Mouse (Mus musculus): ENCODE results near the gene Slc16a13.

Gene Slc16a13

DNA sequence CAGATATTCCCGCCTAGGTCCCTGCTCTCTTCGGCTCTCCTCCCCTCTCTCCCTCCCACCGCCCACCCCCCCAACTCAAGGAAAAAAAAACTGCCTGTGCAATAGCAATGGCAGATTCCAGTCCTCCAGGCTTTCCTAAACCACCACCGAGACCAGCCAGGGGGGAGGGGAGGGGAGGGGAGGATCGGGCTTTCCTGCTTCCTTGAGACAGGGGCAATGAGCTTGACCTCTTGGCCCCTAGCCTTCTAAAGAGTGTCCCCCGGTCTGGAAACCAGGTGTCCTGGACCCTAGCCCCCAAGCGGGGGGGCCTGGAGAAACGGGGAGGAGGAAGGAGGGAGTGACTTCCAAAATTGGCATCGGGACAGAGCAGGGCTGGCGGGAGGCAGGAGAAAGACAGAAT, 11.7 kb upstream of the Slc16a13 start:
- DNase-seq (ENCODE audit: low spot score in 2 of 2), result no peak

DNA sequence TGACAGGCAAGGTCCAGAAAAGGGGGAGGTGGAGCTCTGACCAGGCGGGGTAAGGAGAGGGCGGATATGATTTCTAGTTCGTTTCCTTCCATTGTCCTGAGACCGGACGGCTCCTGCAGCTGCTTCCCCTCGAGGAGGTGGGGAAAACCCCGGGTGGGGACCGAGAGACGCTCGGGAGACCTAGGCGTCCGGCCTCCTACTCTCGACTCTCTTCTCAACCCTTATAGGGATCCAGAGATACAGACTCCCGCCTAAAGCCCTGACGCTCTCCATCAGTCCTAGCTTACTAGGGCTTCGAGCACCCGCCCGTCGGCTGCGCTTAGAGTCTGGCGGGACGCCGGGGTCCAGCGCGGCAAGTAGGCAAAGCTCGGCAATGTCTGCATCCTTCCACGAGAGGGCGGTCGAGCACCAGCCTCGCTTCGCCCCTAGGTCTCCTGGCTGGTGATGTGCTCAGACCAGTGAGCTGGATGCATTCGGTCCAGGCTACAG, 9.4 kb upstream of the Slc16a13 start:
- no peak for DNase-seq (ENCODE audit: low spot score in 2 of 2)

DNA sequence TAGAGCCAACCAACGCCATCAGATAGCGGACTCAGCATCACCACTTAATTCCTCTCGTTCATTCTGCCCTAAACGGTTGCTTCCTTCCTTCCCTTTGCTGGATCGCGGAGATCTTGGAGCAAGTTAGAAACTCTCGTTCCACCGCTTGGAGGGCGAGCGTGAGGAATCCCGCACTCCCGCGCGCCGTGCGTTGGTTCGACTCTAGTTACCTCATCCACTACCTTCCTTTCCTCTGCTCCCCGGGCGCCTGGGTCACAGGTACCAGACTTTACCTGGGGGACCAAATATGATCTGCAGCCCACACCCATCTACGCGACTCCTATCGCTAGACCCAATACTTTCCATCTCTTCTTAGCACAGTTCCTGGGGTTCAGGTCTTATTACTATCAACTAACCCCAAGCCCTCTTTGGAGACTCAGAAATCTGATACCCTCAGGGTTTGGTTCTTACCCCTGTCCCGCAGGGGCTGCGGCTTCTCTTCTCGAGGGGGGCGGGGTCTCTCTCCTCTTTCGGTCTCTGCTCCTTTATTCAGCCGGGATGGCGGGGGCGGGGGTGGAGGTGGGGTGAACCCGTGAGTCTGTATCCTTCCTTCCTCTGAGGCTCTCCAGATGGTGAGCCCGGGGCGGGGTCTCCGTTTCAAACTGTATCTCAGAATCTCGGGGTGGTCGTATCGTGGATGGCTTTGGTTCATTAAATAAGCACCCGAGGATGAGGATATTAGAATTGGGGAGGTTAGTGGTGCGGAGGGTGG, 8.6 kb upstream of the Slc16a13 start, which contains the start of gene Bcl6b:
Gene Bcl6b, minus strand, starts transcription at position 539 of the 751 bp plus-strand sequence.
- no peak for DNase-seq (ENCODE audit: low spot score in 2 of 2)

DNA sequence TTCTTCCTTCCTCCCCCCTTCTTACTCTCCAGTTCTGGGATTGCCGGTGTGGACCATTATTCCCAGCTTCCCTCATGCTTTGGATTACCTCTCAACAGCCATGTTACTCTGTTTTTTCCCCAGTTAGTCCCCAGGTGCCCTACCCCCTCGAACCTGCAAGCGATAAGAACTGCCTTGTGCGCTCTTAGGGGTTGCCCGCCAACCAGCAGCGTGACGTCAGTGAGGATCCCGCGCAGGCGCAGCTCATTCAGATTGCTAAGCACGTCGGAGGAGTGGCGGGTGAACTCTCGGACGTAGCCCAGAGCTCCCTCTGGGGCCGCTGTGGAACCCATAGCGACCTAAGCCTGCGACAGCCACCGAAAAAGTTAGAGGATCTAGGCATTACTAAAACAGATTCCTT, 8.0 kb upstream of the Slc16a13 start:
- DNase-seq (ENCODE audit: low spot score in 2 of 2), result no peak

DNA sequence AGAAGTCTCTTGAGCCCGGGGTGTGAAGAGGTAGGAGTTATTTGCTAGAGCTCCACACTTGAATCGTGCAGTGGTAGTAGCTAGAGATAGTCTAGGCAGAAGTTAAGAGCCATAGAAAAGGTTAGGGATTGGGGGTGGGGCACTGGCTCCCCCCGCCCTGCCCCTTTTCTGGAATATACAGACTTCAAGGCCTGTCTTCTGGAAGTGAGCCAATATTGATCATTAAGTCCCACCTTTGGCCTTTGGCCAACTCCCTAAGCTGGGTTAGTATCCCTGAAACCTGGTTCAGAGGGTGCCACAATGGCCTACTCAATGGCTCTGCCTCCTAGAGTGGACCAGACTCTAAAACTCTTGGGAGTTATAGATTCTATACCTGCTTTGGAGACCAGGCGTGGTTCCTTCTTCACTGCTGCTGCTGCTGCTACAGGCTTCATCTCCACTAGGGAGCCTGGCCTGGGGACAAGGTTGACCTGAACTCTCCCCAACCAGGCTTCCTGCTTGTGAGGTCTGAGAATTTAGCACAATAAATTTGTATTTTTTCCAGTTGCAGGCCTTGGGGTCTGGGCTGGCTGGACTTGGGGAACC, 6.9 kb upstream of the Slc16a13 start:
- no peak for DNase-seq (ENCODE audit: low spot score in 2 of 2)

DNA sequence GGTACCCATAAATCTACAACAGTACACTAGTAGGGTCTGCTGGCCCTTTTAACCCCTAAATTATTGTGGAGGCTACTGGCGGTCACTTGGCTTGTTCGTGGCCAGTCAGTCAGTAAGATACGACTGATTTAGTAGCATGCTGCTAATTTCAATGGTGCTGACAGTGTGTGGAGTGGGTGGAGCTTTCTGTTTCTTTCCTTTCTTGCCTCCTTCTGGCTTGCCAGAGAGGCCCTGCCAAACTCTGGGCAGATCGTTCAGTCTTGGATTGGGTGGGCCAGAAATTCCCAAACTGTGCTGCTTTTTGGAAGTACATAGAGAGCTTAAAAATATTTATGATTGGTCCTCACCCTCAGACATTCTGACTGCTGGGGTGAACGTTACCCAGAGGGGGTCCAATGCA, 6.3 kb upstream of the Slc16a13 start:
- no peak for DNase-seq (ENCODE audit: low spot score in 2 of 2)

DNA sequence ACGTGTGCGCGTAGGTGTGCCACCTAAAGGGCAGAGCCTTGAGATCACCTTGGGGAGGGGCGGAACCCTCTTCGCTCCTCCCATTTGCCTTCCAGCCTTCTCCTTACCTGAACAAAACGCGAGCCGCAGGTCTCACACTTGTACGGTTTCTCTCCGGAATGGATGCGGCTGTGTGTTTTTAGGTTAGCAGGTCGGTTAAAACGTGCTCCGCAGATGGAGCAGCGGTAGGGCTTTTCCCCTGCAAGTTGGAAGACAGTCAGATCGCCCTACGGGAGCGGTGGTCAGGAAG, 5.7 kb upstream of the Slc16a13 start:
- DNase-seq (ENCODE audit: low spot score in 2 of 2), result no peak

DNA sequence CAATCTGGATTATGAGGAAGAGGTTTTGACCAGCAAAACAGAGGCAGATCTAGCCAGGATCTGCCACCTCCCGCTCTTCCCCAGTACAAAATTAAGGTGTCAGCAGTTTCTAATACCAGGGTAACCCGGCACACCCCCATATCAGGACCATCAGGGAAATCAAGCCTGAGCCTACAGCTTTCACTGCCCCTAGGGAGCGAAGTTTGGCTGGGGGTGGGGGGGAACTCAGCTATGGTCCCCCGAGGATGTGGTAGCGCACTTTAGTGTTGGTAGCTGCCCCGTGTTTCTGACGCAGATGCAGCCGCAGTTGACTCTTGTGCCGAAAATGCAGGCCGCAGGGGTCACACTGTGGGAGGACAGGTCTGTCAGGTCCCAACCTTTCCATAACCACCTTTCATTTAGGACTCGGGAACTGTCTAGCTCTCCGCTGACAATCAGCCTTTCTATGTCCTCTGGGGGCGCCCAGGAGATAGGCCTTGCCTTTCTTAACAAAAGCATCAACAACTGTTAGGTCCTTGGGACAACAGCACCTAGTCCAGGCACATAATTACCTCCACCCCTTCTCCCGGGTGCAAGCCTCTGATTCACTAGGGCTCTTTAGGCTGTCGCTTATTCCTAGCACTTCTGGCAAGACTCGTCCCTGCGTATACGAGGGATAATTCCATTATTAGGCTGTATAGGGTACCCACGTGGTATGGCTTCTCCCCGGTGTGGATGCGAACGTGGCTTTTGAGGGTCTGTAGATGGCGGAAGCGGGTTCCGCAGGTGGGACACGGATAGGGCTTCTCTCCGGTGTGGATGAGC, 5.1 kb upstream of the Slc16a13 start:
- DNase-seq (ENCODE audit: low spot score in 2 of 2), result no peak

DNA sequence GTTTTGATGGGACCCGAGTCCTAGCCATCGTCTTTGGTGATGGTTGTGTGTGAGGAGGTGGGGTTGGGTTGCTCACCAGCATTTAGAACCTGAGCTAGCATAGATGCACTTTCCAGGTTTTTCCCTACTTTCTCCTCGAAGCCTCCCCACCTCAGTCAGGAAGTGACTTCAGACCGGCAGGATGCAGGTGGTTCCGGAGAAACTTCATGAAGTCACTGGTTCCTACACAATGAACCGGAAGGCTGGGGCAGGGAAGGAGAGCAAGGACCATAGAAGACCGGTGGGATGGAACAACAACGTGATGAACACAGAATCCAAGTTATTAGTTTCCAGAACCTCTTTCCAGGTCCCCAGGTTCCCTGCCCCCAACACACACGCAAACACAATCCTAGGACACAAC, 2.9 kb upstream of the Slc16a13 start:
- no peak for DNase-seq (ENCODE audit: low spot score in 2 of 2)

DNA sequence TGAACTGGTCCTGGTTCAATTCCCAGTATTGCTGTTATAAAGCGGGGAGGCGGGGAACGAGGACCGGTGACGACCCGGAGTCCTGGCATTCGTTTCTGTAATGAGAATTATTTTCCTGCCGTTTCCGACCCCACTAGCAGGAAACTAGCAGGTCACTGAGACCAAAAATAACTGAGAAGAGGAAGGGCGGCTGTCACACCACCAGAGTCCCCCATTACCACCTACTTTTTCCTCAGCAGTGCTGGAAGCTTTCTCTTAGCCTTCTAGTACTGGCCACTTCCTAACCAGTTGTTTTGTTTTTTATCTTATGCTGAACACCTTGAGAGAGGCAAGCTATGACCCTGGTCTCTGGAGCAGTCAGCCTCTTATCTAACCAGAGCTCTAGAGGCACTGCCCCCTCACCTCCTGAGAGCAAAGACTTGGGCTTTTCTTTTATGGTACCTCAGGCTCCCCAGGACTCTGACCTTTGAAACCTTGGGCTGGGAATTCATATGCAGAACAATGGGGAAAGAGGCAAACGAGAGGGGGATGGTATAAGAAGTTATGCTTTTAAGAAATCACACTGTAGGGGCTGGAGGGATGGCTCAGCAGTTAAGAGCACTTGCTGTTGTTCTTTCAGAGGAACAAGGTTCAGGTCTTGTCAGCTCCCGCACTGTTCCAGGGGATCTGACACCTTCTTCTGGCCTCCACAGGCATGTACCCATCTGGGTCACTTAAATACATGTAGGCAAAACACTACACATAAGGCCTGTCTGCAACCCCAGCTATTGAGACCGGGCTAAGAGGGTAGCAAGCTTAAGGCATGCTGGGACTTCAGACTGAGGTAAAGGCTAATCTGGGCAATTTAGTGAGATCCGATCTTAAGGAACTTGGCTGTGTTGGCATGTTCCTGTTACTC, 988 bp upstream of the Slc16a13 start:
- no peak for DNase-seq (ENCODE audit: low spot score in 2 of 2)

DNA sequence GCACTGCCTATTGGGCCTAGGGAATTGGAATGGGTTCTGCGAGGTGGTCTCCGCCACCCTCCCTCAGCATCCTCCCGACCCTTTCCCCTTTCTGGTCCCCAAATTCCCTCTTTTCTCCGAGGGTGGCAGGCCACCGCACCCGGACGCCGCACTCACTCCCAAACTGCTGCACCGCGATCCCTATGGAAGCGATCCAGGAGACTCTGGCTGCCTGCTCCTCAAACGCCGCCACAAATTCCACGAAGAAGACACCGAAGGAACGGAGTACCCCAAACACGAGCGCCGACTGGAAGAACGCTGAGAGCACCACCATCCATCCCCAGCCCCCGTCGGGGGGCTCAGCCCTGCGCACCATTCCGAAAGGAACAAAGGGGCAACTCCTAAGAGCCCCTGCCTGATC, 541 bp downstream of the Slc16a13 start:
- DNase-seq (ENCODE audit: low spot score in 2 of 2), result no peak

DNA sequence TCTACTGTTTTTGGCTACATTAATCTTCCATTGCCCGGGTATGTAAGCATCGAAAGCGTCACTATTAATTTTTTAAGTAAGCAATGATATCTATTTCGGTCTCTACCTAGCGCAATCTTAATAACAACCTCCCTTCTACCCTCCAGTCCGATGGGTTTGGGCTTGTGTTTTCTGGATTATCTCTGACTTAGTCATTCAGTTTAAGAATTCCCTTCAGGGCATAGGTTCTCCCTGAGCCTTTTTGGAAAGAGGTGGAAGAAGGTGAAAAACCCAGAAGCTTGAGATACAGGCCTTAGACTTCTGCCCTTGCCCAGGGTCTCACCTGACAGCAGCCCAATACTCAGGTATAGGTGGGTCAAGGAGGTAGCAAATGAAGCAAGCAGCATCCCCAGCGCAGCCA, 991 bp downstream of the Slc16a13 start:
- DNase-seq (ENCODE audit: low spot score in 2 of 2), result no peak

DNA sequence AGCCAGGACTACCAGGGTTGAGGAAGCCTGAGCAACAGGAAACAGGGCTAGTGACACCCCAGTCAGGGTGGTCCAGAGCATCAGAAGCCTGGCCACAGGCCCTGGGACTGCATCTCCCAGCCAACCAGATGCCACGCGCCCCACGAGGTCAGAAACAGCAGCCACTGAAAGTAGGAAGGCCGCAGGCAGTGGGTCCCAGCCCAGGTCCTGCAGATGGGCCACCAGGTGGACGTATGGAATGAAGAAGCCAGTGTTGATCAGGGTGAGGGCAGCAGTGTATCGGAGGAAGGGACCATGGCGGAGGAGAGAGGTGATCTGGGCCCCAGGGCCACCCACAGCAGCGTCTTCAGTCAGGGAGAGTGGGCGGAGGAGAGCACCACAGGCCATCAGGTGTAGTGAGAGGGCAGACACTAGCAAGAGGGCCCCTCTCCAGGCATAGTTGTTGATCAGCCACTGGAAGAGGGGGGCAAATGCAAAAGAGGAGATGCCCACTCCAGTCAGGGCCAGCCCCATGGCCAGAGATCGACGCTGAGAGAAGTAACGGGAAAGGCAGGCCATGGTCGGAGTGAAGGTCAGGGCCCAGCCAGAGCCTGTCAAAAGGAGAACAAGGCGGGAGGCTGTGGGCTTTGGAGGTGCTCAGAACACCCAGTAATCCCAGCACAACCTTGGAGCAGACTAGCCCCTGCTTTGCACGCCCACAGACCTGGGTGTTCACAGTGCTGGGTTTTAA, 2.0 kb downstream of the Slc16a13 start:
- DNase-seq (ENCODE audit: low spot score in 2 of 2), result no peak

DNA sequence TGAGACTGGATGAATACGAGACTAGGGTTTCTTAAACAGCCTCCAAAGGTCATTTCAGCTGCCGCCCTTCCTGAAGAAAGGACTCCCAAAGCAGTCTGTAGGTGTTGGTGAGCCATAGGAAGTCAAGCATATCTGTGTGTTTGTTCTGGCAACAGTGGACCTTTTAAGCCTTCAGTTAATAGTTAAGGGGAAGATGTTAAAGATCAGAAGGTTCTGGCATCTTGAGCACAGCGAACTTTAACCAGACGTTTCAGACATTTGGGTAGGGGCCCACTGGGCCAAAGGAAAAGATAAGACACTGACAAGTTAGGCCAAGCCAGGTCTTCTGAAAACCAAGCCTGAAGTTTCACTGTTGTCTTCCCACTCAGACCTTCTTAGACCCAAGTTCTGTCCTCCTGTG, 2.8 kb downstream of the Slc16a13 start:
- DNase-seq (ENCODE audit: low spot score in 2 of 2), result no peak

DNA sequence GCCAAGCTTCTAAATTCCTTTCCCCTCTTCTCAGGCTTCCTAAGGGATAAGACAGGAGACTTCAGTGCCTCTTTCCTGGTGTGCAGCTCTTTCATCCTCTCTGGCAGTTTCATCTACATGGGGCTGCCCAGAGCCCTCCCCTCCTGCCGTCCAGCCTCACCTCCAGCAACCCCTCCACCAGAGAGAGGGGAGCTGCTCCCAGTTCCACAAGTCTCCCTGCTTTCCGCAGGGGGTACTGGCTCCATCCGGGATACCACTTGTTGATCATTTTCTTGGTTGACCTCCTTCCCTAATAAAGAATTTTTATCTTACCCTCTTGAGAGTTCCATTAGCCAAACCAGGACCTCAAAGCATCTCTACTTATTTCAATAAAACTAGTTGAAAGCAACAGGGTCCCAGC, 4.8 kb downstream of the Slc16a13 start:
- no peak for DNase-seq (ENCODE audit: low spot score in 2 of 2)

DNA sequence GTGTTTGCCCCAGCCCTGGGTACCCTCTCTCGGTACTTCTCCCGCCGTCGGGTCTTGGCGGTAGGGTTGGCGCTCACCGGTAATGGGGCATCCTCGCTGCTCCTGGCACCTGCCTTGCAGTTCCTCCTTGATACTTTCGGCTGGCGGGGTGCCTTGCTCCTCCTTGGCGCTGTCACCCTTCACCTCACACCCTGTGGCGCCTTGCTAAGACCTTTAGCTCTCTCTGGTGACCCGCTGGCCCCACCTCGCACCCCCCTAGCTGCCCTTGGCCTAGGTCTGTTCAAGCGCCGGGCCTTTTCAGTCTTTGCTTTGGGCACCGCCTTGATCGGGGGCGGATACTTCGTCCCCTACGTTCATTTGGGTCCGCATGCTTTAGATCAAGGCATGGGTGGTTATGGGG, 5.6 kb downstream of the Slc16a13 start:
- no peak for DNase-seq (ENCODE audit: low spot score in 2 of 2)

DNA sequence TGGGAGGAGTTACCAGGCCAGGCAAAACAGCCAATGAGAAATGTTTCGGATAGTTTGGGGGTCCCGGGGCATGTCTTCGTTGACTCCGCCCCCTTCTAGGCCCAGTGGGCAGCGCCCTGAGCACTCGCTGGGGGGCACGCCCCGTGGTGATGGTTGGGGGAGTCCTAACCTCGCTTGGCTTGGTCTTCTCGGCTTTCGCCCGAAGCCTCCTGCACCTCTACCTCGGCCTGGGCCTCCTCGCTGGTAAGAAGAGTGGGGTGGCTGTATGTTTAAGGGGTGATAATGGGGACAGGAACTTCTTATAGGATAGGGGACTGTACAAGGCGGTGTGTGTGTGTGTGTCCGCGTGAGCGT, 6.0 kb downstream of the Slc16a13 start:
- no peak for DNase-seq (ENCODE audit: low spot score in 2 of 2)

DNA sequence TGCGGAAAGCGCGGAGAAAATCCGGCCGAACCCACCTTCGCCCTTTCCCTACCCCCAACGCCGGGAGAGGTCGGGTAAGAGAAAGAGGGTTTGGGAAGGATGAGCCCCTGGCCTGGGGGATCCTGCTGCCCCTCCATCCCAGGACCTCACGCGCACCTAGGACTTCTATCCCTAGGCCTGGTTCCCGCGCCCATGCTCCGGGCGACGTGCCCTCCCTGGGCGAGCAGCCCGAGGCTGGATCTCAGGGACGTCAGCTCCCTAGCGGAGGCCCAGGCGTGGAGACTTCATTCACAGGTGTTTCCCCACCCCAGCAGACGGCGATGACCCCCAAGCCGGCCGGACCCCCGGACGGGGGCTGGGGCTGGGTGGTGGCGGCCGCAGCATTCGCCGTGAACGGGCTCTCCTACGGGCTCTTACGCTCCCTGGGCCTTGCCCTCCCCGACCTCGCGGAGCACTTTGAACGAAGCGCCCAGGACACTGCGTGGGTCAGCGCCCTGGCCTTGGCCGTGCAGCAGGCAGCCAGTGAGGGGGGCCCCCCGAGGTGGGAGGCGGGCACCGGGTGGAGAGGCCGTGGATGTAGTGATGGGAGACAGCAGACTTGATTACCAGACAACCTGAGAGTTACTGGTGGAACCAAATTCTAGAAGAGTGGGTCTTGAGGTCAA, 6.5 kb downstream of the Slc16a13 start:
- no peak for DNase-seq (ENCODE audit: low spot score in 2 of 2)

DNA sequence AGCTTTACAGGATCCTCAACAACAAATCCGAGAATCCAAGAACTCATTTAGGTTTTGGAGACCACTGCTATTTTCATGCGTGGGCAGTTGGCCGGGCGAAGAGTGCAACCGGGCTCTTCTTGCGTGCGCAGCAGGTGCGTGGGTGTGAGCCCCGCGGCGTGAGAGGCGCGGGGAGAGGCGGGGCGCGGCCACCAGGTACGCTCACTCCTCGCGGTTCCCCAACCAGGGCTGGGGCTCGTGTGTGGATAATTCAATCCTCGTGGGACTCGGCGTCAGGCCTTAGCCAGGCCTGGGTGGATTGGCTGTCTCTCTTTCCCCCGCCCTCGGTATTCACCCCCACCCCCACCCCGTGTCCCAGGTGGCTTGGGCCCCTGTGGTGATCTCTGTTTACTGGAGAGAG, 7.1 kb downstream of the Slc16a13 start:
- DNase-seq (ENCODE audit: low spot score in 2 of 2), result no peak

DNA sequence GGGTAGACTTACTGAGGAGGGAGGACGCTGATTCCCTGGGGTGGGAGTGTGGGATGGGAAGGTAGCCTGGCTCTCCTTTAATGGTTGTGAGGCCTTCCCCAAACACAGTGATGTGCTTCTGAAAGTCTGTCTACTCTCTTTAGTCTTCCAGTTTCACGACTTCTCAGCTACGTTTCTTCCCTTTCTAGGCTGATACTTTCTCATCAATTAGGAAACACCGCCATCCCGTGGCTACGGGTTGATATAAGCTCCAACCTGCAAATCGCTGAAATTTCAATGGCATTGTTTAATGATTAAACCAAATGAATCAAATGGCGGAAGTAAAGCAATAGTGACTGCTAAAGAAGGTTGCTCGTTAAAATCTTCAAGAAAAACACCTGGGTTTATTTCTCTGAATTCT, 8.0 kb downstream of the Slc16a13 start:
- DNase-seq (ENCODE audit: low spot score in 2 of 2), result no peak

DNA sequence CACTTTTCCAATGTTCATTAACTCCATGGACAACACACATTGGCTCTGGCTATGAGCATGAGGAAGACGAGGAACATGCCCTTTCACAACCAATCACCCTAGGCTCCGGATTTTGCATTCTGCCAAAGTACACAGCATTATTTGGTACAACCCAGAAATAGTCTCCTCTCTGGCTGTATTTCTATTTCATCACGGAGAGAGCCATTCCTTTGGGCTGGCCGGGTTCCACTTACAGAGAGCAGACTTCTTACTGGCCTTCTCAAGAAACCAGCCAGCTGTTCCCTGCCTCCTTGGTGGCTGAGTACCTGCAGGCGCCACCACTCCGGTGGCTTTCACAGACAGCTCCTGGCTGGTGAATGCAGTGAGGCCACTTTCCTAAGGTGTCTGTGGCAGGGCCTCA, 8.4 kb downstream of the Slc16a13 start, which contains the start of gene Slc16a11:
Gene Slc16a11, plus strand, starts transcription at position 330 of the 400 bp plus-strand sequence.
- DNase-seq (ENCODE audit: low spot score in 2 of 2), result no peak

Measured in right cerebral cortex, postnatal 36 days (tissue).